Mouse (Mus musculus) T-helper 1 cell (primary cell): ENCODE data around the gene Ppp1cb.
"Not testable (repeated sequence)": the region's sequence is repeated elsewhere in the genome, so short reads cannot be mapped to it uniquely, and the experiment has no call there.

Experiments used
- in situ Hi-C: fragments of 300-600 bp; cut with MboI, MseI; formaldehyde crosslinking; loops from one replicate; pipeline ENCODE4 v1.15.1; 2025; ENCODE audit warnings: high pct_unique_total_duplicates

The Ppp1cb gene

GRCm38 (mm10) chr5:32458408-32459143 is at the start of gene Ppp1cb:
TSS of gene Ppp1cb (plus strand) at chr5:32458843.
- in situ Hi-C loops, result no loop called here

DNA sequence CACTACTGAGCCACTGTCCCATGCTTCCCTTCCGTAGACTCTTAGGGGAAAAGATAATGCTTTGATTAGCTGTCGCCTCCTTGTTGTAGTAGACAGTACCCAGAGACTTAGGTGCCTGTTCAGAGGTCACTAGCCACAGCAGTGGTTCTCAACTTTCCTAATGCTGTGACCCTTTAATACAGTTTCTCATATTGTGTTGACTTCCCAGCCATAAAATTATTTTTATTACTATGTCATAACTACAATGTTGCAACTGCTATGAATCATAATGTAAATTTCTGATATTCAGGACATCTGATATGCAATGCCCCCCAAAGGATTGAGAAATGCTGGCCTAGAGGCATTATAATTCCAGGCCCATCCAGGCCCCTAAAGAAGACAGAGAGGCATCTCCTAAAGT is 48.9 kb upstream of the Ppp1cb start:
- in situ Hi-C loops, result no loop called here

DNA sequence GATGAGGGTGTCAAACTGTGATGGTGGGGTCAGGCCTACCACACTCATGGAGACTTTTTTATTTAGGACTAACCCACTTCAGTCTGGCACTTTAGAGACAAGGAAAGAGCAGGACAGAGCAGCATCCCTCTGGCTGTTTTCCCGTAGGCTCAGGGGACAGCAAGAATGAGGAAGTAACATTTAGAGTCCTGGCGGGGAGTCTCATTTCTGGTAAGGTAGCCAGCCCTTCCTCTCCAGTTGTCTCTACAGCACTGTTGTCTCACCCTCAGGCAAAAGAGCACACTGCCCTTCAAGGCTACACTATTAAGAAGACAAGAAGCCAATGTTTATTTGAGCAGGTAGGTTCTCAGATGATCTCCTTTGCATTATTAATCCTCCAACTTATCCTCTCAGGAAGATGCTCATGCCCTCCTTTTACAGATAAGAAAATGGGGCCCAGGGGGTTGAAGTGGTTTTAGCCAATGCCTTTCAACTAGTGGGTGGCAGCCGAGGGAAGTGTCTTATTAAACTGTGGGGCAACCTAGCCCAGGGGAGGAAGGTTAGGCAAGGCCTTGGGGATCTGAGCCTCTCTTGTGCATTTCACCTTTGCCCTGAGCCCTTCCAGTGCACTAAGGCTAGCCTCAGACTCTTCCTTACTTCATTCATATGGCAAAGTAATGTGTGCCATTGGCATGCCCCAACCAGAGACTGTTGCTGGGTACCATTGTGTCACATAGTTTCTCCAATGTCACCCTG is 47.5 kb upstream of the Ppp1cb start:
- in situ Hi-C loops, result no loop called here

GRCm38 (mm10) chr5:32412186-32412950 is 46.3 kb upstream of the Ppp1cb start:
- in situ Hi-C loops, result no loop called here

GRCm38 (mm10) chr5:32413083-32413482 is 45.6 kb upstream of the Ppp1cb start:
- in situ Hi-C loops, result no loop called here

GRCm38 (mm10) chr5:32413569-32413968 is 45.1 kb upstream of the Ppp1cb start:
- in situ Hi-C loops, result no loop called here

DNA sequence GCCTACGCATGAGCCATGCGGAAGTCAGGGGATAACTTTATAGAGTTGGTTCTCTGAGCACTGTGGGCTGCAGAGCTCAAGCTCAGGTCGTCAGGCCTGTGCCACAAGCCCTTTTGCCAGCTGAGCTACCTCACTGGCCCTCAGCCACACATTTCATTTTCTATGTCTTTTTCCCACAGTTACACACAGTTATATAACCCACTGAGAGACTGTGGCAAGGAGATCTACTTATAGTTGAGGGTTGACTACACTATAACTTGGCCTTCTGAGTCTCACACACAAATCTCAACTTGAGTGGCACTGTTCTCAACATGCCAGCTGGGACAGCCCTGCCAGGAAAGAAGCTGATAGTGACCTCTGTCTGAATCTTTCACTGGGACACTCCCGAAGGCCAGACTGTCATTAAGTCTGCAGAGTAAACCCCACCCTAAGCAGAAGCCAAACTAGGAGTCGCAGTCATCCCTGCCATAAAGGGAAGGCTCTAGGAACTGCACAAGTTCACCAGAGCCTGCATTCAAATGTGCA is 44.1 kb upstream of the Ppp1cb start:
- in situ Hi-C loops, result no loop called here

DNA sequence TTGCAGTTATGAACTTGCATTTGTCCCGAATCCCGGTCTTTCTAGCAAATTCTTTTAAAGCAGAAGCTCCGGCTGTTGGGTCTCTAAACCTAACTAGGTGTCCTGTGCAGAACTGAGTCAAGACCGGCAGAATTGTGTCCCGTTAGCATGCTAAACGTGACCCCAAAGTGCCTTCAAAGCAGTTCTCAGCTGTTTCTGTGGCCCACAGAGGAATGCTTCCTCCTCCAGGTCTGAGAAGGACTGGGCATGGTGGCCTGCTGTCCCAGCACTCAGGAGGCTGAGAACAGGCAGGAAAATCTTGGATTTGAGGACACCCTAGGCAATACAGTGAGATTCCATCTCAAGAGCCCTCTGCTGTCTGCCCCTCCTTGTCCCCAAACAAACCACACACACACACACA is 43.1 kb upstream of the Ppp1cb start:
- in situ Hi-C loops, result no loop called here

- in situ Hi-C loops, result no loop called here
Measured at GRCm38 (mm10) chr5:32416881-32417280, 41.8 kb upstream of the Ppp1cb start.

GRCm38 (mm10) chr5:32422081-32422589 is 36.5 kb upstream of the Ppp1cb start:
- in situ Hi-C loops, result no loop called here

- in situ Hi-C loops, result no loop called here
Measured at GRCm38 (mm10) chr5:32423339-32424046, 35.1 kb upstream of the Ppp1cb start.

DNA sequence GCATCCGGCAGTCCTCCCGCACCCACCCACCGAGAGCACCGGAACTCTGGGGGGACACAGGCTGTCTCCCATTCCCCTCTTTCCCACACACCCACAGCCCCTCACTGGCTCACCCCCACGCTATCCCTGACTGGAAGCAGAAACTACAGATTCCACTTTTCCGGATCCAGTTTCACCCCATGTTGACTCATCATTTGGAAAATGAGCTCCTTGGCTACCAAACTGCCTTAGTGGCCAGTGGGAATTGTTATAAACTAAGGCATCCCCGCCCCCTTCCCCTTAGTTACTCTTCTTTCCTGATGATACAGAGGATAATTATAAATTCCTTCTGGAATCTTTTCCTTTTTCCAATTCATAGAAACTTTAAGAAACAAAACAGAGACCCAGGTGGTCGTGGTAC is 34.2 kb upstream of the Ppp1cb start:
- in situ Hi-C loops, result no loop called here

DNA sequence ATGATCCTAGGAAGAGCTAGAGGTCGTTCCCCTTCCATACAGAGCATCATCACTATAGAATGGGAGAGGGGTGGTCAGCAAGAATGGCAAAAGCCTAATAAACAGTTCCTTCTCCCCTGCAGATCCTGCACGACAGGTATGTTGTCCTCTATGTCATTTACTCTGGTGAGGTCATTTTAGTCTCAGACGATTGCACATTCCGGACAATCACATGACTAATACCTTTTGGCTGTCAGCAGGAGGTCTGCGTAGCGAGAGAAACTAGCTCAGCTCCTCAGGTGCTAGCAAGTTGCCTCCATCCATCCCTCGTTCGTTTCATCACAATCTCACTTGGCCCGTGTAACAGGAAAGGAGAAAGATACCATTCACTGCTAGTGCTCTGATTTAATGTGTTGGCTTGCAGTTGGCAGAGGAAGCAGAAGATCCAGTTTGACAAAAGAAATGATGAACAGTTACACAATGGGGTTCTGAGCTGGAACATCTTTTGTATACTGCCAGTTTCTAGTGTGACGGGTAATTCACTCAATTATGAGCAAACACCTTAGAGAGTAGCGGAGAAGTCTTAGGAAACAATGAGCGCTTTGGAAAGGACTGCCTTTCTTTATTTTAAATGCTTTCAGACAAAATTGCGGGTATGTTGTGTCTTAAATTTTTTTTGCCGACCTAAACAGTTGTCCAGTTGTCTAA is 33.0 kb upstream of the Ppp1cb start:
- in situ Hi-C loops, result no loop called here

DNA sequence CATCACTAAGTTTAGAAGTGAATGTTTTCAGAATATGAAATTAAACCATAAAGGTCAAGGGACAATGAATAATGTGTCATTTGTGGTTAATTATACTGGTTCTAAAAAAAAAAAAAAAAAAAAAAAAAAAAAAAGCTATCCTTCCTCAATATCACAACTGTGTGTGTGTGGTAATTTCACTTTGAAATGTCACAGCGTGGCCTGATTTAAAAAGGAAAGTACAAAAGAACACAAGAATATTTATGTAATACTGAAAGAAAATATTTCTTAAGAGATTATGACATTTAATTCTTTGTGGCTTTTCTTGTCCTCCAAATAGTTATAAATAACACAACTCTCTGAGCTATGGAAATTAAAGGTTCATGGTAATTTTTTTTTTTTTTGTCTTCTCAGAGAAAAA is 28.2 kb upstream of the Ppp1cb start:
- in situ Hi-C loops, result no loop called here

- in situ Hi-C loops, result not testable (repeated sequence)
Measured at GRCm38 (mm10) chr5:32434346-32434745, 24.3 kb upstream of the Ppp1cb start.

DNA sequence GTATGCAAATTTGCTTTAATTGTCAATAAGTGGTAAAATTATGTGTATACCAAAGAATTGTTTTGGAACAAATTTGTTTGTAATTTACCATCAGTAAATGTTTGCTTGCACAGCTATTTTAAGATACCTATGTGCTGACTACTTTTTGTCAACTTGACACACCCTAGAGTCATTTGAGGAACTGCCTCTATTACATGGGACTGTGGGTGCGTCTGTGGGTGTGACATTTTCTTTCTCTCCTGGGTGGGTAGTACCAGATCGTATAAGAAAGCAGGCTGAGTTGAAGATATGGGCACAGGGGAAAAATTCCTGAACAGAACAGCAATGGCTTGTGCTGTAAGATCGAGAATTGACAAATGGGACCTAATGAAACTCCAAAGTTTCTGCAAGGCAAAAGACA is 23.0 kb upstream of the Ppp1cb start:
- in situ Hi-C loops, result no loop called here

- in situ Hi-C loops, result no loop called here
Measured at GRCm38 (mm10) chr5:32437901-32438563, 20.6 kb upstream of the Ppp1cb start.

GRCm38 (mm10) chr5:32438564-32438922 is 20.1 kb upstream of the Ppp1cb start:
- in situ Hi-C loops, result no loop called here

DNA sequence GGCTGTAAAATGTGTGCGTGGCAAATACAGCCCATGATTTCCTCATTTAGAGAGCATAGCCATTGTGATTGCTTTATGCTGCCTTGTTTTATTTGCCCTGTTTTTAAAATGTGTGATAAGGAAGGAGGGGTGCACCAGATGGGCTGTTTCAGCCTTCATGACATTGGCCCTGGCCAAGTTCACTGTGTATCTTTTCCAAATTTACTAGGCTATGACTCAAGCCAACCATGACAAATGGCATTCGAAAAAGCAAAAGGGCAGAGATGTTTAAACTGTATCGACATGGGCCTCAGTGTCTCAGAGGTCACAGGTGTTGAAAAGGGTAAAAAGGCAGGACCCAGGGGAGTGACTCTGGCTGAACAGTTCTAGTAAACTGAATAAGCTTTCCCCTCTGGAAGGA is 17.3 kb upstream of the Ppp1cb start:
- in situ Hi-C loops, result no loop called here

- in situ Hi-C loops, result no loop called here
Measured at GRCm38 (mm10) chr5:32441992-32442575, 16.6 kb upstream of the Ppp1cb start.
